Mouse (Mus musculus) CH12.LX (cell line): Measurements from ENCODE around the gene Aldh4a1. TPM values are rescaled to one million over a fixed set of nuclear protein-coding genes. Genes with fewer than 3 reads are reported as not detected.
A peak's percentile ranks its signal among the peaks of the same experiment; 100 is the strongest.

Experiments used
- DNase-seq: peaks from one replicate; pipeline ENCODE4 v3.0.0-alpha.2; 2013; ENCODE audit errors: extremely low read depth
- H3K27ac ChIP-seq: 2 replicates; pipeline ENCODE4 v1.5.1; 2012; ENCODE audit warnings: low read depth, mild to moderate bottlenecking, control low read depth, moderate library complexity; ENCODE audit not compliant: insufficient read depth
- H3K27me3 ChIP-seq: replicated peaks from 2 replicates; pipeline ENCODE3; 2012; ENCODE audit warnings: inconsistent platforms
- H3K36me3 ChIP-seq, 2 experiments: replicated peaks in 1 of 2; 2 replicates each; pipeline versions ENCODE3 to v1.6.1; 2012; ENCODE audit warnings: inconsistent platforms in 1 of 2, low read length in 1 of 2, mild to moderate bottlenecking in 1 of 2, mixed read lengths in 1 of 2, moderate library complexity in 1 of 2; ENCODE audit not compliant: control insufficient read depth in 1 of 2, insufficient read depth in 1 of 2
- H3K4me1 ChIP-seq, 2 experiments: 2 replicates each; pipeline ENCODE4 v1.6.1; 2012; ENCODE audit warnings: inconsistent platforms in 1 of 2, moderate library complexity in 1 of 2; ENCODE audit not compliant: insufficient read depth in 2 of 2, control insufficient read depth in 1 of 2
- H3K4me2 ChIP-seq: 2 replicates; pipeline ENCODE4 v1.6.1; 2012; ENCODE audit warnings: low read depth, mild to moderate bottlenecking, control low read depth; ENCODE audit not compliant: poor library complexity, insufficient read depth, severe bottlenecking
- H3K4me3 ChIP-seq, 3 experiments: fragments of 150-350 bp in 1 of 3; sonication (generic) in 1 of 3; replicated peaks in 1 of 3; 2 replicates each; pipeline versions ENCODE3 to v1.5.1; 2011 to 2012; ENCODE audit warnings: low read depth in 2 of 3, low read length in 2 of 3, mild to moderate bottlenecking in 2 of 3, moderate library complexity in 2 of 3, control low read depth in 1 of 3, improper control_type of control experiment in 1 of 3, inconsistent platforms in 1 of 3, mixed read lengths in 1 of 3; ENCODE audit not compliant: poor library complexity in 1 of 3
- H3K79me2 ChIP-seq: replicated peaks from 2 replicates; pipeline ENCODE4 v1.6.1; 2012; ENCODE audit warnings: mild to moderate bottlenecking, moderate library complexity; ENCODE audit not compliant: control insufficient read depth, poor library complexity, insufficient read depth, severe bottlenecking; ENCODE audit errors: extremely low read depth
- H3K9ac ChIP-seq: 2 replicates; pipeline ENCODE4 v1.6.1; 2012; ENCODE audit warnings: low read depth, mild to moderate bottlenecking, control low read depth, moderate library complexity; ENCODE audit not compliant: insufficient read depth
- H3K9me3 ChIP-seq: replicated peaks from 2 replicates; pipeline ENCODE3; 2012; ENCODE audit warnings: low read length, inconsistent platforms, mixed read lengths
- CHD1 ChIP-seq: IDR thresholded peaks from 2 replicates; pipeline ENCODE4 v1.6.1; 2012; ENCODE audit warnings: low read depth, low read length, improper control_type of control experiment, inconsistent platforms
- CHD2 ChIP-seq: IDR thresholded peaks from 2 replicates; pipeline ENCODE4 v1.6.1; 2011; ENCODE audit warnings: low read length, improper control_type of control experiment
- CTCF ChIP-seq, 2 experiments: IDR thresholded peaks in 1 of 2; conservative IDR thresholded peaks in 1 of 2; 2 replicates each; pipeline ENCODE4 v1.5.1; 2011 to 2012; ENCODE audit warnings: low read depth in 2 of 2, low read length in 2 of 2, improper control_type of control experiment in 1 of 2, inconsistent platforms in 1 of 2, mild to moderate bottlenecking in 1 of 2, moderate library complexity in 1 of 2
- E2F4 ChIP-seq: IDR thresholded peaks from 2 replicates; pipeline ENCODE4 v1.6.1; 2011; ENCODE audit warnings: low read depth, low read length, improper control_type of control experiment; ENCODE audit not compliant: insufficient replicate concordance
- EP300 ChIP-seq: IDR thresholded peaks from 2 replicates; pipeline ENCODE4 v1.6.1; 2011; ENCODE audit warnings: low read length, improper control_type of control experiment
- ETS1 ChIP-seq: conservative IDR thresholded peaks from 2 replicates; pipeline ENCODE4 v1.6.1; 2012; ENCODE audit warnings: low read depth, mild to moderate bottlenecking, inconsistent platforms, low read length, improper control_type of control experiment, moderate library complexity
- HCFC1 ChIP-seq: IDR thresholded peaks from 2 replicates; pipeline ENCODE4 v1.6.1; 2012; ENCODE audit warnings: low read depth, mild to moderate bottlenecking, inconsistent platforms, low read length, improper control_type of control experiment
- IRF4 ChIP-seq: IDR thresholded peaks from 2 replicates; pipeline ENCODE4 v1.6.1; 2014; ENCODE audit warnings: low read depth, mild to moderate bottlenecking, inconsistent platforms, low read length, improper control_type of control experiment
- JUND ChIP-seq: conservative IDR thresholded peaks from 2 replicates; pipeline ENCODE4 v1.6.1; 2011; ENCODE audit warnings: low read depth, low read length, improper control_type of control experiment
- KAT2A ChIP-seq: IDR thresholded peaks from 2 replicates; pipeline ENCODE4 v1.6.1; 2012; ENCODE audit warnings: low read length, improper control_type of control experiment, inconsistent platforms; ENCODE audit not compliant: insufficient replicate concordance
- MAX ChIP-seq: IDR thresholded peaks from 2 replicates; pipeline ENCODE4 v1.6.1; 2011; ENCODE audit warnings: low read length, improper control_type of control experiment
- MAZ ChIP-seq: IDR thresholded peaks from 2 replicates; pipeline ENCODE4 v1.6.1; 2012; ENCODE audit warnings: low read depth, mild to moderate bottlenecking, inconsistent platforms, low read length, improper control_type of control experiment, moderate library complexity
- MEF2A ChIP-seq: IDR thresholded peaks from 2 replicates; pipeline ENCODE4 v1.6.1; 2014; ENCODE audit warnings: low read depth, mild to moderate bottlenecking, inconsistent platforms, low read length, improper control_type of control experiment, borderline replicate concordance
- MXI1 ChIP-seq: IDR thresholded peaks from 2 replicates; pipeline ENCODE4 v1.6.1; 2011; ENCODE audit warnings: mild to moderate bottlenecking, low read depth, low read length, improper control_type of control experiment
- NELFE ChIP-seq: IDR thresholded peaks from 2 replicates; pipeline ENCODE4 v1.6.1; 2011; ENCODE audit warnings: low read depth, low read length, improper control_type of control experiment
- NRF1 ChIP-seq: IDR thresholded peaks from 2 replicates; pipeline ENCODE4 v1.6.1; 2014; ENCODE audit warnings: low read depth, mild to moderate bottlenecking, inconsistent platforms, low read length, improper control_type of control experiment, moderate library complexity
- RAD21 ChIP-seq: IDR thresholded peaks from 2 replicates; pipeline ENCODE4 v1.6.1; 2011; ENCODE audit warnings: low read depth, mild to moderate bottlenecking, low read length, improper control_type of control experiment, moderate library complexity
- SMC3 ChIP-seq: IDR thresholded peaks from 2 replicates; pipeline ENCODE4 v1.6.1; 2011; ENCODE audit warnings: low read depth, low read length, improper control_type of control experiment
- USF1 ChIP-seq: IDR thresholded peaks from 2 replicates; pipeline ENCODE4 v1.6.1; 2014; ENCODE audit warnings: low read depth, mild to moderate bottlenecking, inconsistent platforms, low read length, improper control_type of control experiment
- USF2 ChIP-seq: conservative IDR thresholded peaks from 2 replicates; pipeline ENCODE4 v1.6.1; 2011; ENCODE audit warnings: low read depth, low read length, improper control_type of control experiment
- ZC3H11A ChIP-seq: IDR thresholded peaks from 2 replicates; pipeline ENCODE4 v1.6.1; 2012; ENCODE audit warnings: low read depth, mild to moderate bottlenecking, inconsistent platforms, low read length, improper control_type of control experiment
- ZKSCAN1 ChIP-seq: IDR thresholded peaks from 2 replicates; pipeline ENCODE4 v1.6.1; 2012; ENCODE audit warnings: low read depth, inconsistent platforms, low read length, improper control_type of control experiment, borderline replicate concordance
- ZMIZ1 ChIP-seq: IDR thresholded peaks from 2 replicates; pipeline ENCODE4 v1.6.1; 2012; ENCODE audit warnings: low read depth, mild to moderate bottlenecking, inconsistent platforms, low read length, improper control_type of control experiment
- ZNF384 ChIP-seq: IDR thresholded peaks from 2 replicates; pipeline ENCODE4 v1.6.1; 2012; ENCODE audit warnings: low read depth, low read length, improper control_type of control experiment, inconsistent platforms
- dilution Hi-C: fragments of 300-500 bp; cut with MboI; formaldehyde crosslinking; loops from 2 replicates; pipeline ENCODE4 v1.14.3; 2020; ENCODE audit warnings: low sequenced_read_pairs; ENCODE audit not compliant: extremely low pct_unique_long_range_greater_than_20kb, extremely low pct_ligation_motif_present
- in situ Hi-C: fragments of 300-500 bp; cut with MboI; formaldehyde crosslinking; loops from 3 replicates; pipeline ENCODE4 v1.14.3; 2019; ENCODE audit warnings: low sequenced_read_pairs, low pct_ligation_motif_present, low pct_unique_long_range_greater_than_20kb, mixed read lengths
- polyA plus RNA-seq: library from polyadenylated mRNA; unstranded; fragments of >175 nt; gene quantifications from 2 replicates; pipeline ENCODE4 v1.2.1, GENCODE M21; 2012; ENCODE audit warnings: low read depth; ENCODE audit not compliant: insufficient read length
- total RNA-seq, 2 experiments: library from RNA; depleted of rRNA; stranded (reverse); fragments of 300-350 nt in 1 of 2; fragments of >200 nt in 1 of 2; gene quantifications; 2 replicates each; pipeline ENCODE4 v1.2.3; 2012 to 2014

The Aldh4a1 gene
- total and polyA plus RNA-seq, 3 experiments, result 6.5 to 18.0 (median 6.5) TPM

- H3K27ac ChIP-seq, result no peak overlapping the region
- no peaks in the 10 kb centered on the region for H3K79me2 ChIP-seq
- H3K27me3 ChIP-seq, result peaks cover 9% of the 10 kb centered on the region
- no peak for DNase-seq
- no peak overlapping the region for H3K4me3 ChIP-seq
- TF ChIP-seq ETS1, result no peak
- TF ChIP-seq E2F4, result no peak
- no peak for TF ChIP-seq CHD2
- no peak for TF ChIP-seq CTCF (conservative IDR thresholded peaks at IDR 0.05 in 1 of 2, IDR thresholded peaks at IDR 0.05 in 1 of 2; ENCODE audit: low read depth in 2 of 2, low read length in 2 of 2)
- TF ChIP-seq NRF1, result no peak
- no peak for TF ChIP-seq USF2
- no peak for TF ChIP-seq MEF2A
- TF ChIP-seq ZKSCAN1, result no peak
- no peak for TF ChIP-seq NELFE
- no peak for TF ChIP-seq MXI1
- TF ChIP-seq MAZ, result no peak
- no peak for TF ChIP-seq KAT2A
- no peak for TF ChIP-seq ZC3H11A
- no peak for TF ChIP-seq MAX
- no peak for TF ChIP-seq EP300
- no peak for TF ChIP-seq ZMIZ1
- no peak for TF ChIP-seq RAD21
- no peak for TF ChIP-seq ZNF384
- TF ChIP-seq IRF4, result no peak
- in situ Hi-C loops (loop anchor here (5.0 kb wide), 1 partner anchor 34 kb away; no protein-coding TSS in a partner anchor), dilution Hi-C loops (no loop called here)
- H3K9ac ChIP-seq, result no peak overlapping the region
- H3K9me3 ChIP-seq, result peaks cover 18% of the 10 kb centered on the region
- H3K4me1 ChIP-seq, result peaks cover 0 to under 1% of the 10 kb centered on the region in 2 experiments; a peak in 1 of 4 replicates
- H3K4me2 ChIP-seq, result no peak overlapping the region
- no peaks in the 10 kb centered on the region for H3K36me3 ChIP-seq
These were observed 11.7 kb upstream of the Aldh4a1 start for GRCm38 (mm10) chr4:139610954-139611353.

GRCm38 (mm10) chr4:139611542-139611953, 11.1 kb upstream of the Aldh4a1 start:
- Histone ChIP-seq H3K4me2 (peak overlapping the region; percentile 51), H3K9me3 (peaks cover 18% of the 10 kb centered on the region), H3K36me3 (no peaks in the 10 kb centered on the region)
- TF ChIP-seq SMC3 (peak; percentile 81), JUND (no peak), CHD1 (no peak), ZNF384 (peak; percentile 58), USF1 (no peak), CTCF (conservative IDR thresholded peaks at IDR 0.05 in 1 of 2, IDR thresholded peaks at IDR 0.05 in 1 of 2; ENCODE audit: low read depth in 2 of 2, low read length in 2 of 2) (peak; percentile 94 to 100), MAZ (peak; percentile 60; the same call in 1 of the 2 replicates), RAD21 (peak; percentile 78), HCFC1 (no peak)
- TF ChIP-seq, all 38 proteins: peak for 5
- dilution Hi-C loops, result no loop called here
- H3K27ac ChIP-seq, result no peak overlapping the region
- no peak overlapping the region for H3K9ac ChIP-seq
- peak; percentile 63 for DNase-seq
- in situ Hi-C loops, result loop anchor here (5.0 kb wide), 1 partner anchor 34 kb away; no protein-coding TSS in a partner anchor
- no peak overlapping the region for H3K4me3 ChIP-seq
- H3K27me3 ChIP-seq, result peaks cover 6% of the 10 kb centered on the region
- H3K79me2 ChIP-seq, result no peaks in the 10 kb centered on the region
- peaks cover 2 to 5% of the 10 kb centered on the region in 2 experiments; a peak in 1 of 4 replicates for H3K4me1 ChIP-seq
